Mouse (Mus musculus): ENCODE measurements around the gene Endov. TPM values are rescaled to one million over a fixed set of nuclear protein-coding genes. Genes with fewer than 3 reads are reported as not detected.

The Endov gene
- total and polyA plus RNA-seq, 2 experiments from 2014 or later: 13.2 to 36.7 TPM

- no peak overlapping the region for H3K27ac ChIP-seq (ENCODE audit: low read depth, low read length)
- H3K36me3 ChIP-seq (ENCODE audit: insufficient read depth, low read length): peaks cover 50% of the 10 kb centered on the region
- ATAC-seq (ENCODE audit: low FRiP score): peak; percentile 77; the same call in 1 of the 2 replicates
- H3K9me3 ChIP-seq (ENCODE audit: low read length): no peaks in the 10 kb centered on the region
- H3K9ac ChIP-seq (replicated peaks; ENCODE audit: low read length, poor library complexity, severe bottlenecking): no peak overlapping the region
- peak; percentile 98 for TF ChIP-seq CTCF (IDR thresholded peaks at IDR 0.05)
- no peak overlapping the region for H3K4me2 ChIP-seq (ENCODE audit: low read depth, low read length, poor library complexity, severe bottlenecking)
- peak; percentile 76 for DNase-seq (ENCODE audit: low spot score)
- no peaks in the 10 kb centered on the region for H3K4me1 ChIP-seq (ENCODE audit: insufficient read depth, low read length)
- no peak overlapping the region for H3K4me3 ChIP-seq (ENCODE audit: low read depth, low read length)
- no peaks in the 10 kb centered on the region for H3K27me3 ChIP-seq (ENCODE audit: insufficient read depth, low read length)
Measured at GRCm38 (mm10) chr11:119503675-119504074, 12.5 kb downstream of the Endov start.

- H3K27ac ChIP-seq (ENCODE audit: low read depth, low read length): no peak overlapping the region
- TF ChIP-seq CTCF (IDR thresholded peaks at IDR 0.05): no peak
- no peak overlapping the region for H3K4me3 ChIP-seq (ENCODE audit: low read depth, low read length)
- no peaks in the 10 kb centered on the region for H3K27me3 ChIP-seq (ENCODE audit: insufficient read depth, low read length)
- DNase-seq (ENCODE audit: low spot score) (no peak), ATAC-seq (ENCODE audit: low FRiP score) (no peak)
- H3K36me3 ChIP-seq (ENCODE audit: insufficient read depth, low read length): peaks cover 40% of the 10 kb centered on the region
- no peak overlapping the region for H3K9ac ChIP-seq (replicated peaks; ENCODE audit: low read length, poor library complexity, severe bottlenecking)
- 92% methylated on average over 4 of the region's 4 CpGs for WGBS
- no peaks in the 10 kb centered on the region for H3K9me3 ChIP-seq (ENCODE audit: low read length)
- H3K4me2 ChIP-seq (ENCODE audit: low read depth, low read length, poor library complexity, severe bottlenecking): no peak overlapping the region
- no peaks in the 10 kb centered on the region for H3K4me1 ChIP-seq (ENCODE audit: insufficient read depth, low read length)
Measured at GRCm38 (mm10) chr11:119506386-119506785, 15.2 kb downstream of the Endov start.

GRCm38 (mm10) chr11:119507772-119508171, 16.6 kb downstream of the Endov start:
- no peak overlapping the region for H3K4me3 ChIP-seq (ENCODE audit: low read depth, low read length)
- no peaks in the 10 kb centered on the region for H3K9me3 ChIP-seq (ENCODE audit: low read length)
- WGBS: 83% methylated on average over 8 of the region's 8 CpGs
- no peaks in the 10 kb centered on the region for H3K27me3 ChIP-seq (ENCODE audit: insufficient read depth, low read length)
- H3K36me3 ChIP-seq (ENCODE audit: insufficient read depth, low read length): peaks cover 27% of the 10 kb centered on the region
- H3K4me1 ChIP-seq (ENCODE audit: insufficient read depth, low read length): no peaks in the 10 kb centered on the region
- no peak for TF ChIP-seq CTCF (IDR thresholded peaks at IDR 0.05)
- ATAC-seq (ENCODE audit: low FRiP score): no peak
- DNase-seq (ENCODE audit: low spot score): no peak
- H3K4me2 ChIP-seq (ENCODE audit: low read depth, low read length, poor library complexity, severe bottlenecking): no peak overlapping the region
- no peak overlapping the region for H3K27ac ChIP-seq (ENCODE audit: low read depth, low read length)
- no peak overlapping the region for H3K9ac ChIP-seq (replicated peaks; ENCODE audit: low read length, poor library complexity, severe bottlenecking)

GRCm38 (mm10) chr11:119509165-119509776, 18.1 kb downstream of the Endov start:
- H3K4me1 ChIP-seq (ENCODE audit: insufficient read depth, low read length): peaks cover 3% of the 10 kb centered on the region; the same call in 1 of the 2 replicates
- WGBS: 26% methylated on average over 5 of the region's 5 CpGs
- H3K9ac ChIP-seq (replicated peaks; ENCODE audit: low read length, poor library complexity, severe bottlenecking): no peak overlapping the region
- no peak overlapping the region for H3K4me3 ChIP-seq (ENCODE audit: low read depth, low read length)
- H3K27me3 ChIP-seq (ENCODE audit: insufficient read depth, low read length): no peaks in the 10 kb centered on the region
- H3K36me3 ChIP-seq (ENCODE audit: insufficient read depth, low read length): peaks cover 27% of the 10 kb centered on the region
- peak; percentile 26 for DNase-seq (ENCODE audit: low spot score)
- no peak overlapping the region for H3K27ac ChIP-seq (ENCODE audit: low read depth, low read length)
- ATAC-seq (ENCODE audit: low FRiP score): no peak
- no peaks in the 10 kb centered on the region for H3K9me3 ChIP-seq (ENCODE audit: low read length)
- no peak overlapping the region for H3K4me2 ChIP-seq (ENCODE audit: low read depth, low read length, poor library complexity, severe bottlenecking)
- TF ChIP-seq CTCF (IDR thresholded peaks at IDR 0.05): no peak

- H3K4me2 ChIP-seq (ENCODE audit: low read depth, low read length, poor library complexity, severe bottlenecking): no peak overlapping the region
- ATAC-seq (ENCODE audit: low FRiP score) (no peak), DNase-seq (ENCODE audit: low spot score) (no peak)
- peaks cover 12% of the 10 kb centered on the region for H3K4me1 ChIP-seq (ENCODE audit: insufficient read depth, low read length)
- TF ChIP-seq CTCF (IDR thresholded peaks at IDR 0.05): no peak
- no peak overlapping the region for H3K27ac ChIP-seq (ENCODE audit: low read depth, low read length)
- H3K4me3 ChIP-seq (ENCODE audit: low read depth, low read length): no peak overlapping the region
- no peaks in the 10 kb centered on the region for H3K9me3 ChIP-seq (ENCODE audit: low read length)
- 53% methylated on average over 9 of the region's 9 CpGs for WGBS
- no peaks in the 10 kb centered on the region for H3K27me3 ChIP-seq (ENCODE audit: insufficient read depth, low read length)
- no peak overlapping the region for H3K9ac ChIP-seq (replicated peaks; ENCODE audit: low read length, poor library complexity, severe bottlenecking)
- peaks cover 6% of the 10 kb centered on the region; the same call in 1 of the 2 replicates for H3K36me3 ChIP-seq (ENCODE audit: insufficient read depth, low read length)
Measured at GRCm38 (mm10) chr11:119513038-119513659, 22.0 kb downstream of the Endov start.

- Histone ChIP-seq H3K27me3 (ENCODE audit: insufficient read depth, low read length) (no peaks in the 10 kb centered on the region), H3K9ac (replicated peaks; ENCODE audit: low read length, poor library complexity, severe bottlenecking) (no peak overlapping the region), H3K9me3 (ENCODE audit: low read length) (no peaks in the 10 kb centered on the region), H3K27ac (ENCODE audit: low read depth, low read length) (no peak overlapping the region), H3K36me3 (ENCODE audit: insufficient read depth, low read length) (no peaks in the 10 kb centered on the region), H3K4me2 (ENCODE audit: low read depth, low read length, poor library complexity, severe bottlenecking) (0 out of 2 replicates have a peak overlapping the region, but pooled peaks have one; percentile 22), H3K4me3 (ENCODE audit: low read depth, low read length) (no peak overlapping the region), H3K4me1 (ENCODE audit: insufficient read depth, low read length) (peaks cover 12% of the 10 kb centered on the region)
- no peak for ATAC-seq (ENCODE audit: low FRiP score)
- 36% methylated on average over 16 of the region's 16 CpGs for WGBS
- TF ChIP-seq CTCF (IDR thresholded peaks at IDR 0.05): no peak
- peak; percentile 38 for DNase-seq (ENCODE audit: low spot score)
Measured at GRCm38 (mm10) chr11:119514108-119514860, 23.1 kb downstream of the Endov start.
